Mouse (Mus musculus) embryonic facial prominence, embryonic 12.5 days (tissue): ENCODE data around the gene Atp6v0a1. TPM values are rescaled to one million over a fixed set of nuclear protein-coding genes. Genes with fewer than 3 reads are reported as not detected.
"Not testable (repeated sequence)": the region's sequence is repeated elsewhere in the genome, so short reads cannot be mapped to it uniquely, and the experiment has no call there.

Experiments used
- ATAC-seq: fragments of 200-750 bp; cut with Nextera tagmentation; 2 replicates; pipeline ENCODE4 v1.8.0; 2017; ENCODE audit not compliant: insufficient number of reproducible peaks, insufficient read depth, low FRiP score, low TSS enrichment
- H3K27ac ChIP-seq: fragments of 300-500 bp; sonication (generic); 2 replicates; pipeline ENCODE4 v1.5.1; 2016; ENCODE audit warnings: mild to moderate bottlenecking
- H3K27me3 ChIP-seq: fragments of 300-500 bp; sonication (generic); 2 replicates; pipeline ENCODE4 v1.6.1; 2016; ENCODE audit warnings: mild to moderate bottlenecking, moderate library complexity
- H3K36me3 ChIP-seq: fragments of 300-500 bp; sonication (generic); 2 replicates; pipeline ENCODE4 v1.6.1; 2016; ENCODE audit warnings: mild to moderate bottlenecking
- H3K4me1 ChIP-seq: fragments of 300-500 bp; sonication (generic); 2 replicates; pipeline ENCODE4 v1.6.1; 2016
- H3K4me2 ChIP-seq: fragments of 300-500 bp; sonication (generic); replicated peaks from 2 replicates; pipeline ENCODE4 v1.6.1; 2016; ENCODE audit warnings: mild to moderate bottlenecking, moderate library complexity
- H3K4me3 ChIP-seq: fragments of 300-500 bp; sonication (generic); 2 replicates; pipeline ENCODE4 v1.5.1; 2016; ENCODE audit warnings: mild to moderate bottlenecking
- H3K9ac ChIP-seq: fragments of 300-500 bp; sonication (generic); 2 replicates; pipeline ENCODE4 v1.6.1; 2016; ENCODE audit warnings: mild to moderate bottlenecking, moderate library complexity
- H3K9me3 ChIP-seq: fragments of 300-500 bp; sonication (generic); 2 replicates; pipeline ENCODE4 v1.6.1; 2016; ENCODE audit warnings: mild to moderate bottlenecking, moderate library complexity
- WGBS: fragments of 180-500 bp; shearing (Covaris S2); methylation state at CpG from one replicate; pipeline ENCODE4 v1.1.7; 2016; 5-methylcytosine and 5-hydroxymethylcytosine counted together
- polyA plus RNA-seq: library from polyadenylated mRNA; unstranded; fragments of >200 nt; fragmentation: Nextera tagmentation; extraction: Ambion mirVana; gene quantifications from 2 replicates; pipeline ENCODE4 v1.2.1, GENCODE M21; 2016

Atp6v0a1 gene
- polyA plus RNA-seq, 1 experiment from 2014 or later, result 33.7 TPM

GRCm38 (mm10) chr11:100999254-100999653, 10.0 kb upstream of the Atp6v0a1 start:
- 63% methylated on average over 3 of the region's 3 CpGs for whole genome bisulfite sequencing
- ATAC-seq, result no peak
- peaks cover 12% of the 10 kb centered on the region; the same call in 1 of the 2 replicates for H3K27me3 ChIP-seq

GRCm38 (mm10) chr11:101001875-101002552, 7.2 kb upstream of the Atp6v0a1 start:
- not testable (repeated sequence) for H3K4me3 ChIP-seq, ATAC-seq, H3K4me2 ChIP-seq, H3K9me3 ChIP-seq, H3K9ac ChIP-seq, H3K36me3 ChIP-seq, H3K4me1 ChIP-seq, H3K27me3 ChIP-seq, H3K27ac ChIP-seq
- 66% methylated on average over 6 of the region's 6 CpGs for WGBS

More at GRCm38 (mm10) chr11:100999254-100999653, 10.0 kb upstream of the Atp6v0a1 start:
- Histone ChIP-seq H3K27ac (no peak overlapping the region), H3K4me1 (no peaks in the 10 kb centered on the region), H3K9ac (no peak overlapping the region), H3K36me3 (no peaks in the 10 kb centered on the region), H3K4me3 (no peak overlapping the region), H3K4me2 (no peak overlapping the region), H3K9me3 (no peaks in the 10 kb centered on the region)

- WGBS, result 46% methylated on average over 3 of the region's 3 CpGs
- ATAC-seq, result no peak
Measured at GRCm38 (mm10) chr11:101003025-101003685, 6.1 kb upstream of the Atp6v0a1 start.

GRCm38 (mm10) chr11:101008206-101009045, 826 bp upstream of the Atp6v0a1 start:
- Histone ChIP-seq H3K4me1 (peaks cover 9% of the 10 kb centered on the region), H3K36me3 (peaks cover under 1% of the 10 kb centered on the region; the same call in 1 of the 2 replicates), H3K27ac (peak overlapping the region; percentile 84), H3K4me2 (peak overlapping the region; percentile 74), H3K9me3 (no peaks in the 10 kb centered on the region), H3K4me3 (peak overlapping the region; percentile 68), H3K9ac (0 out of 2 replicates have a peak overlapping the region, but pooled peaks have one; percentile 73), H3K27me3 (no peaks in the 10 kb centered on the region)
- no peak for ATAC-seq
- 54% methylated on average over 14 of the region's 14 CpGs for WGBS

More at GRCm38 (mm10) chr11:101003025-101003685, 6.1 kb upstream of the Atp6v0a1 start:
- no peak overlapping the region for H3K4me2 ChIP-seq
- no peaks in the 10 kb centered on the region for H3K9me3 ChIP-seq
- H3K4me1 ChIP-seq, result no peaks in the 10 kb centered on the region
- no peak overlapping the region for H3K4me3 ChIP-seq
- no peak overlapping the region for H3K9ac ChIP-seq
- H3K27me3 ChIP-seq, result peaks cover 8% of the 10 kb centered on the region; the same call in 1 of the 2 replicates
- no peak overlapping the region for H3K27ac ChIP-seq
- H3K36me3 ChIP-seq, result no peaks in the 10 kb centered on the region

- no peak for ATAC-seq
- Histone ChIP-seq H3K9ac (peak overlapping the region; percentile 73), H3K27ac (peak overlapping the region; percentile 84)
Measured at GRCm38 (mm10) chr11:101009888-101010784, 884 bp downstream of the Atp6v0a1 start.

GRCm38 (mm10) chr11:101011641-101012040, 2.4 kb downstream of the Atp6v0a1 start:
- WGBS, result 80% methylated on average over 6 of the region's 6 CpGs
- Histone ChIP-seq H3K36me3 (peaks cover 7% of the 10 kb centered on the region), H3K9ac (no peak overlapping the region), H3K27me3 (no peaks in the 10 kb centered on the region), H3K4me2 (no peak overlapping the region), H3K4me1 (peaks cover 9% of the 10 kb centered on the region), H3K4me3 (no peak overlapping the region), H3K9me3 (no peaks in the 10 kb centered on the region), H3K27ac (no peak overlapping the region)
- no peak for ATAC-seq

More at GRCm38 (mm10) chr11:101009888-101010784, 884 bp downstream of the Atp6v0a1 start:
- WGBS, result 11% methylated on average over 29 of the region's 29 CpGs
- Histone ChIP-seq H3K4me3 (peak overlapping the region; percentile 68), H3K36me3 (peaks cover 7% of the 10 kb centered on the region), H3K27me3 (no peaks in the 10 kb centered on the region), H3K4me1 (peaks cover 9% of the 10 kb centered on the region), H3K9me3 (no peaks in the 10 kb centered on the region), H3K4me2 (peak overlapping the region; percentile 74)

GRCm38 (mm10) chr11:101023371-101023770, 14.1 kb downstream of the Atp6v0a1 start:
- H3K27ac ChIP-seq, result no peak overlapping the region
- H3K4me1 ChIP-seq, result no peaks in the 10 kb centered on the region
- no peaks in the 10 kb centered on the region for H3K9me3 ChIP-seq
- WGBS, result 90% methylated on average over 12 of the region's 12 CpGs
- no peak for ATAC-seq
- H3K27me3 ChIP-seq, result no peaks in the 10 kb centered on the region
- no peak overlapping the region for H3K4me2 ChIP-seq
- H3K36me3 ChIP-seq, result peaks cover 39% of the 10 kb centered on the region
- no peak overlapping the region for H3K9ac ChIP-seq
- H3K4me3 ChIP-seq, result no peak overlapping the region

- H3K9me3 ChIP-seq, result no peaks in the 10 kb centered on the region
- no peaks in the 10 kb centered on the region for H3K27me3 ChIP-seq
- no peak overlapping the region for H3K9ac ChIP-seq
- no peak overlapping the region for H3K4me2 ChIP-seq
- H3K4me3 ChIP-seq, result no peak overlapping the region
- peaks cover 39% of the 10 kb centered on the region for H3K36me3 ChIP-seq
- H3K4me1 ChIP-seq, result no peaks in the 10 kb centered on the region
- WGBS, result 90% methylated on average over 4 of the region's 4 CpGs
- H3K27ac ChIP-seq, result no peak overlapping the region
- no peak for ATAC-seq
Measured at GRCm38 (mm10) chr11:101024001-101024400, 14.7 kb downstream of the Atp6v0a1 start.

- H3K9me3 ChIP-seq, result no peaks in the 10 kb centered on the region
- H3K36me3 ChIP-seq, result peaks cover 34% of the 10 kb centered on the region
- H3K27me3 ChIP-seq, result no peaks in the 10 kb centered on the region
- H3K4me1 ChIP-seq, result no peaks in the 10 kb centered on the region
- no peak overlapping the region for H3K9ac ChIP-seq
- 90% methylated on average over 11 of the region's 11 CpGs for WGBS
- no peak overlapping the region for H3K4me3 ChIP-seq
- no peak overlapping the region for H3K4me2 ChIP-seq
- ATAC-seq, result no peak
- no peak overlapping the region for H3K27ac ChIP-seq
Measured at GRCm38 (mm10) chr11:101027121-101027520, 17.9 kb downstream of the Atp6v0a1 start.

GRCm38 (mm10) chr11:101029320-101029719, 20.1 kb downstream of the Atp6v0a1 start:
- Histone ChIP-seq H3K4me3 (no peak overlapping the region), H3K4me1 (no peaks in the 10 kb centered on the region), H3K27ac (no peak overlapping the region), H3K27me3 (no peaks in the 10 kb centered on the region), H3K4me2 (no peak overlapping the region), H3K9me3 (no peaks in the 10 kb centered on the region), H3K36me3 (peaks cover 41% of the 10 kb centered on the region), H3K9ac (no peak overlapping the region)
- 89% methylated on average over 8 of the region's 8 CpGs for WGBS
- ATAC-seq, result no peak
